Mouse (Mus musculus): Measurements from ENCODE around the gene Vti1a.

GRCm38 (mm10) chr19:55315452-55316108, 515 bp upstream of the Vti1a start, which contains the start of gene Zdhhc6:
- TF ChIP-seq CTCF (IDR thresholded peaks at IDR 0.05; ENCODE audit: borderline replicate concordance, insufficient read depth, low read depth, low read length), result no peak
- TF ChIP-seq POLR2A (IDR thresholded peaks at IDR 0.05; ENCODE audit: borderline replicate concordance, insufficient read depth, low read length), result peak; percentile 79
